Mouse (Mus musculus): ENCODE measurements around the gene Nup62. TPM values are rescaled to one million over a fixed set of nuclear protein-coding genes. Genes with fewer than 3 reads are reported as not detected.
"Not testable (repeated sequence)": the region's sequence is repeated elsewhere in the genome, so short reads cannot be mapped to it uniquely, and the experiment has no call there.

Nup62 gene
- polyA plus RNA-seq, 1 experiment from 2014 or later, result 25.4 TPM

GRCm38 (mm10) chr7:44871181-44871580 lies 55.3 kb downstream of the Nup62 start:
- DNase-seq (ENCODE audit: low spot score) (no peak), ATAC-seq (ENCODE audit: low FRiP score) (no peak)
- Histone ChIP-seq H3K36me3 (replicated peaks; ENCODE audit: control insufficient read depth, insufficient read depth) (peaks cover 13% of the 10 kb centered on the region), H3K27me3 (ENCODE audit: control insufficient read depth, insufficient read depth, low read length) (no peaks in the 10 kb centered on the region), H3K4me1 (replicated peaks; ENCODE audit: control insufficient read depth, insufficient read depth, low read length) (peaks cover 29% of the 10 kb centered on the region), H3K4me3 (replicated peaks; ENCODE audit: low read length) (no peak overlapping the region), H3K27ac (no peak overlapping the region), H3K4me2 (replicated peaks) (no peak overlapping the region), H3K9me3 (ENCODE audit: control insufficient read depth, low read length) (no peaks in the 10 kb centered on the region), H3K9ac (no peak overlapping the region)
- 32% methylated on average over 1 of the region's 1 CpGs for WGBS

GRCm38 (mm10) chr7:44871774-44872173 lies 55.9 kb downstream of the Nup62 start:
- Histone ChIP-seq H3K4me1 (replicated peaks; ENCODE audit: control insufficient read depth, insufficient read depth, low read length) (peaks cover 23% of the 10 kb centered on the region), H3K36me3 (replicated peaks; ENCODE audit: control insufficient read depth, insufficient read depth) (peaks cover 12% of the 10 kb centered on the region)
- not testable (repeated sequence) for H3K4me2 ChIP-seq (replicated peaks); H3K27me3 ChIP-seq (ENCODE audit: control insufficient read depth, insufficient read depth, low read length); H3K4me3 ChIP-seq (replicated peaks; ENCODE audit: low read length); DNase-seq (ENCODE audit: low spot score); H3K9ac ChIP-seq; H3K9me3 ChIP-seq (ENCODE audit: control insufficient read depth, low read length); ATAC-seq (ENCODE audit: low FRiP score); H3K27ac ChIP-seq
- WGBS, result 95% methylated on average over 2 of the region's 2 CpGs

GRCm38 (mm10) chr7:44877833-44878232 lies 61.9 kb downstream of the Nup62 start:
- Histone ChIP-seq H3K4me3 (replicated peaks; ENCODE audit: low read length) (no peak overlapping the region), H3K4me1 (replicated peaks; ENCODE audit: control insufficient read depth, insufficient read depth, low read length) (no peaks in the 10 kb centered on the region), H3K4me2 (replicated peaks) (no peak overlapping the region), H3K27ac (no peak overlapping the region), H3K27me3 (ENCODE audit: control insufficient read depth, insufficient read depth, low read length) (no peaks in the 10 kb centered on the region), H3K9me3 (ENCODE audit: control insufficient read depth, low read length) (no peaks in the 10 kb centered on the region), H3K9ac (no peak overlapping the region), H3K36me3 (replicated peaks; ENCODE audit: control insufficient read depth, insufficient read depth) (peaks cover 71% of the 10 kb centered on the region)
- ATAC-seq (ENCODE audit: low FRiP score), result no peak
- DNase-seq (ENCODE audit: low spot score), result no peak
- 91% methylated on average over 14 of the region's 14 CpGs for WGBS

MicroRNAs encoded within 50 kb of the gene (microRNA counts, 519-probe panel; counts per million panel counts)
- microRNA mmu-miR-707, result not detected

Small RNA genes within 50 kb of the gene (microRNA-seq; reads per million reads assigned to microRNA genes)
- gene Mir707, result not detected

Other genes with a start within 250 kb of the Nup62 start
- 0.81 and 1.0 TPM in 2 replicates for gene Napsa, start 243.7 kb upstream of the Nup62 start, polyA plus RNA-seq (2014; fragmentation: Nextera tagmentation; extraction: Ambion mirVana)
- gene Kcnc3, start 225.4 kb upstream of the Nup62 start, polyA plus RNA-seq (2014; fragmentation: Nextera tagmentation; extraction: Ambion mirVana), result 7.2 and 8.6 TPM in 2 replicates
- 4.2 and 5.0 TPM in 2 replicates for gene Myh14, start 145.2 kb upstream of the Nup62 start, polyA plus RNA-seq (2014; fragmentation: Nextera tagmentation; extraction: Ambion mirVana)
- gene Izumo2, start 107.3 kb upstream of the Nup62 start, polyA plus RNA-seq (2014; fragmentation: Nextera tagmentation; extraction: Ambion mirVana), result not detected in 2 replicates
- 24.5 and 28.8 TPM in 2 replicates for gene Vrk3, start 67.7 kb upstream of the Nup62 start, polyA plus RNA-seq (2014; fragmentation: Nextera tagmentation; extraction: Ambion mirVana)
- 1.4 and 1.5 TPM in 2 replicates for gene Zfp473, start 65.0 kb upstream of the Nup62 start, polyA plus RNA-seq (2014; fragmentation: Nextera tagmentation; extraction: Ambion mirVana)
- gene Il4i1, start 299 bp downstream of the Nup62 start, polyA plus RNA-seq (2014; fragmentation: Nextera tagmentation; extraction: Ambion mirVana), result 1.3 TPM in 2 replicates
- gene Atf5, start 570 bp downstream of the Nup62 start, polyA plus RNA-seq (2014; fragmentation: Nextera tagmentation; extraction: Ambion mirVana), result 2.2 and 2.5 TPM in 2 replicates
- gene Akt1s1, start 32.9 kb downstream of the Nup62 start, polyA plus RNA-seq (2014; fragmentation: Nextera tagmentation; extraction: Ambion mirVana), result 57.6 and 59.1 TPM in 2 replicates
- gene Tbc1d17, start 33.0 kb downstream of the Nup62 start, polyA plus RNA-seq (2014; fragmentation: Nextera tagmentation; extraction: Ambion mirVana), result 98.5 and 104 TPM in 2 replicates
- gene Pnkp, start 41.1 kb downstream of the Nup62 start, polyA plus RNA-seq (2014; fragmentation: Nextera tagmentation; extraction: Ambion mirVana), result 23.4 and 26.5 TPM in 2 replicates
- gene Ptov1, start 53.7 kb downstream of the Nup62 start, polyA plus RNA-seq (2014; fragmentation: Nextera tagmentation; extraction: Ambion mirVana), result 430 and 454 TPM in 2 replicates
- gene Med25, start 76.6 kb downstream of the Nup62 start, polyA plus RNA-seq (2014; fragmentation: Nextera tagmentation; extraction: Ambion mirVana), result 87.5 and 90.6 TPM in 2 replicates
- 15.9 and 16.0 TPM in 2 replicates for gene Fuz, start 80.0 kb downstream of the Nup62 start, polyA plus RNA-seq (2014; fragmentation: Nextera tagmentation; extraction: Ambion mirVana)
- gene Ap2a1, start 113.4 kb downstream of the Nup62 start, polyA plus RNA-seq (2014; fragmentation: Nextera tagmentation; extraction: Ambion mirVana), result 123 and 135 TPM in 2 replicates
- gene Tsks, start 127.1 kb downstream of the Nup62 start, polyA plus RNA-seq (2014; fragmentation: Nextera tagmentation; extraction: Ambion mirVana), result 0.14 and 0.33 TPM in 2 replicates
- 53.3 and 53.8 TPM in 2 replicates for gene Cpt1c, start 158.8 kb downstream of the Nup62 start, polyA plus RNA-seq (2014; fragmentation: Nextera tagmentation; extraction: Ambion mirVana)
- 194 and 210 TPM in 2 replicates for gene Prmt1, start 170.5 kb downstream of the Nup62 start, polyA plus RNA-seq (2014; fragmentation: Nextera tagmentation; extraction: Ambion mirVana)
- gene Irf3, start 181.6 kb downstream of the Nup62 start, polyA plus RNA-seq (2014; fragmentation: Nextera tagmentation; extraction: Ambion mirVana), result 52.1 and 56.9 TPM in 2 replicates
- gene Bcl2l12, start 182.6 kb downstream of the Nup62 start, polyA plus RNA-seq (2014; fragmentation: Nextera tagmentation; extraction: Ambion mirVana), result 9.2 and 12.6 TPM in 2 replicates
- 59.7 and 61.9 TPM in 2 replicates for gene Scaf1, start 200.3 kb downstream of the Nup62 start, polyA plus RNA-seq (2014; fragmentation: Nextera tagmentation; extraction: Ambion mirVana)
- gene Rras, start 201.9 kb downstream of the Nup62 start, polyA plus RNA-seq (2014; fragmentation: Nextera tagmentation; extraction: Ambion mirVana), result 14.2 and 15.2 TPM in 2 replicates
- gene Prr12, start 236.8 kb downstream of the Nup62 start, polyA plus RNA-seq (2014; fragmentation: Nextera tagmentation; extraction: Ambion mirVana), result 16.5 and 16.8 TPM in 2 replicates
- 57.9 and 62.1 TPM in 2 replicates for gene Nosip, start 246.3 kb downstream of the Nup62 start, polyA plus RNA-seq (2014; fragmentation: Nextera tagmentation; extraction: Ambion mirVana)
- 12.8 and 13.9 TPM in 2 replicates for gene Prrg2, start 246.6 kb downstream of the Nup62 start, polyA plus RNA-seq (2014; fragmentation: Nextera tagmentation; extraction: Ambion mirVana)